Mouse (Mus musculus): ENCODE results near the gene Btf3l4. TPM values are rescaled to one million over a fixed set of nuclear protein-coding genes. Genes with fewer than 3 reads are reported as not detected.

Gene Btf3l4
- polyA plus RNA-seq, 1 experiment from 2014 or later = 138 TPM

- Histone ChIP-seq H3K4me2 (replicated peaks) (no peak overlapping the region), H3K36me3 (peaks cover 4% of the 10 kb centered on the region), H3K4me1 (no peaks in the 10 kb centered on the region), H3K4me3 (replicated peaks) (no peak overlapping the region), H3K27me3 (no peaks in the 10 kb centered on the region), H3K9me3 (replicated peaks) (no peaks in the 10 kb centered on the region), H3K27ac (replicated peaks) (no peak overlapping the region), H3K9ac (no peak overlapping the region)
- 60% methylated on average over 4 of the region's 4 CpGs for WGBS
- ATAC-seq (ENCODE audit: insufficient number of reproducible peaks, low FRiP score, low TSS enrichment, low read depth) = no peak
Measured at GRCm38 (mm10) chr4:108811142-108811541, 22.3 kb downstream of the Btf3l4 start.

GRCm38 (mm10) chr4:108803535-108803934, 29.9 kb downstream of the Btf3l4 start:
- Histone ChIP-seq H3K9ac (no peak overlapping the region), H3K4me3 (replicated peaks) (no peak overlapping the region), H3K27me3 (no peaks in the 10 kb centered on the region), H3K4me1 (no peaks in the 10 kb centered on the region), H3K9me3 (replicated peaks) (no peaks in the 10 kb centered on the region), H3K4me2 (replicated peaks) (no peak overlapping the region), H3K27ac (replicated peaks) (no peak overlapping the region), H3K36me3 (no peaks in the 10 kb centered on the region)
- 74% methylated on average over 2 of the region's 2 CpGs for WGBS
- ATAC-seq (ENCODE audit: insufficient number of reproducible peaks, low FRiP score, low TSS enrichment, low read depth) = no peak

GRCm38 (mm10) chr4:108798083-108798830, 35.2 kb downstream of the Btf3l4 start:
- 0 out of 2 replicates have a peak, but pooled peaks cover 6% of the 10 kb centered on the region for H3K4me1 ChIP-seq
- ATAC-seq (ENCODE audit: insufficient number of reproducible peaks, low FRiP score, low TSS enrichment, low read depth) = no peak
- H3K9me3 ChIP-seq (replicated peaks) = no peaks in the 10 kb centered on the region
- 45% methylated on average over 2 of the region's 2 CpGs for WGBS
- no peak overlapping the region for H3K9ac ChIP-seq
- no peak overlapping the region for H3K4me3 ChIP-seq (replicated peaks)
- no peaks in the 10 kb centered on the region for H3K36me3 ChIP-seq
- H3K27me3 ChIP-seq = no peaks in the 10 kb centered on the region
- no peak overlapping the region for H3K27ac ChIP-seq (replicated peaks)
- H3K4me2 ChIP-seq (replicated peaks) = no peak overlapping the region

- Histone ChIP-seq H3K36me3 (no peaks in the 10 kb centered on the region), H3K4me2 (replicated peaks) (no peak overlapping the region), H3K4me1 (0 out of 2 replicates have a peak, but pooled peaks cover 6% of the 10 kb centered on the region), H3K27me3 (no peaks in the 10 kb centered on the region), H3K9ac (no peak overlapping the region), H3K9me3 (replicated peaks) (no peaks in the 10 kb centered on the region), H3K27ac (replicated peaks) (no peak overlapping the region), H3K4me3 (replicated peaks) (no peak overlapping the region)
- no peak for ATAC-seq (ENCODE audit: insufficient number of reproducible peaks, low FRiP score, low TSS enrichment, low read depth)
- 30% methylated on average over 4 of the region's 4 CpGs for WGBS
Measured at GRCm38 (mm10) chr4:108796701-108797100, 36.7 kb downstream of the Btf3l4 start.

- no peak for ATAC-seq (ENCODE audit: insufficient number of reproducible peaks, low FRiP score, low TSS enrichment, low read depth)
Measured at GRCm38 (mm10) chr4:108793941-108794340, 39.5 kb downstream of the Btf3l4 start.

GRCm38 (mm10) chr4:108790507-108790906, 42.9 kb downstream of the Btf3l4 start:
- 68% methylated on average over 1 of the region's 1 CpGs for WGBS
- no peak overlapping the region for H3K4me3 ChIP-seq (replicated peaks)
- H3K9me3 ChIP-seq (replicated peaks) = no peaks in the 10 kb centered on the region
- no peak overlapping the region for H3K27ac ChIP-seq (replicated peaks)
- ATAC-seq (ENCODE audit: insufficient number of reproducible peaks, low FRiP score, low TSS enrichment, low read depth) = no peak
- no peak overlapping the region for H3K4me2 ChIP-seq (replicated peaks)
- no peak overlapping the region for H3K9ac ChIP-seq
- no peaks in the 10 kb centered on the region for H3K36me3 ChIP-seq
- H3K4me1 ChIP-seq = no peaks in the 10 kb centered on the region
- no peaks in the 10 kb centered on the region for H3K27me3 ChIP-seq

More at GRCm38 (mm10) chr4:108793941-108794340, 39.5 kb downstream of the Btf3l4 start:
- Histone ChIP-seq H3K4me1 (0 out of 2 replicates have a peak, but pooled peaks cover 6% of the 10 kb centered on the region), H3K9ac (no peak overlapping the region), H3K27me3 (no peaks in the 10 kb centered on the region), H3K4me2 (replicated peaks) (no peak overlapping the region), H3K27ac (replicated peaks) (no peak overlapping the region), H3K36me3 (no peaks in the 10 kb centered on the region), H3K4me3 (replicated peaks) (no peak overlapping the region), H3K9me3 (replicated peaks) (no peaks in the 10 kb centered on the region)
- WGBS = 29% methylated on average over 1 of the region's 1 CpGs

- H3K9ac ChIP-seq = no peak overlapping the region
- 63% methylated on average over 6 of the region's 6 CpGs for WGBS
Measured at GRCm38 (mm10) chr4:108789258-108789936, 44.0 kb downstream of the Btf3l4 start.

GRCm38 (mm10) chr4:108782421-108783085, 50.9 kb downstream of the Btf3l4 start:
- Histone ChIP-seq H3K9me3 (replicated peaks) (no peaks in the 10 kb centered on the region), H3K4me3 (replicated peaks) (no peak overlapping the region), H3K27ac (replicated peaks) (peak overlapping the region; percentile 25; the same call in 1 of the 2 replicates), H3K36me3 (no peaks in the 10 kb centered on the region), H3K4me1 (no peaks in the 10 kb centered on the region), H3K9ac (no peak overlapping the region), H3K4me2 (replicated peaks) (no peak overlapping the region), H3K27me3 (no peaks in the 10 kb centered on the region)
- WGBS = 33% methylated on average over 8 of the region's 8 CpGs
- no peak for ATAC-seq (ENCODE audit: insufficient number of reproducible peaks, low FRiP score, low TSS enrichment, low read depth)

More at GRCm38 (mm10) chr4:108789258-108789936, 44.0 kb downstream of the Btf3l4 start:
- no peaks in the 10 kb centered on the region for H3K36me3 ChIP-seq
- no peak overlapping the region for H3K4me3 ChIP-seq (replicated peaks)
- no peaks in the 10 kb centered on the region for H3K4me1 ChIP-seq
- no peaks in the 10 kb centered on the region for H3K27me3 ChIP-seq
- no peak overlapping the region for H3K27ac ChIP-seq (replicated peaks)
- no peak for ATAC-seq (ENCODE audit: insufficient number of reproducible peaks, low FRiP score, low TSS enrichment, low read depth)
- H3K9me3 ChIP-seq (replicated peaks) = no peaks in the 10 kb centered on the region
- no peak overlapping the region for H3K4me2 ChIP-seq (replicated peaks)

- Histone ChIP-seq H3K4me2 (replicated peaks) (peak overlapping the region; percentile 72), H3K9me3 (replicated peaks) (no peaks in the 10 kb centered on the region), H3K27me3 (no peaks in the 10 kb centered on the region), H3K36me3 (no peaks in the 10 kb centered on the region), H3K9ac (no peak overlapping the region), H3K27ac (replicated peaks) (no peak overlapping the region), H3K4me1 (no peaks in the 10 kb centered on the region), H3K4me3 (replicated peaks) (peak overlapping the region; percentile 91)
- WGBS = 51% methylated on average over 3 of the region's 3 CpGs
- no peak for ATAC-seq (ENCODE audit: insufficient number of reproducible peaks, low FRiP score, low TSS enrichment, low read depth)
Measured at GRCm38 (mm10) chr4:108781596-108781995, 51.8 kb downstream of the Btf3l4 start.

- Histone ChIP-seq H3K4me1 (no peaks in the 10 kb centered on the region), H3K27me3 (no peaks in the 10 kb centered on the region), H3K4me2 (replicated peaks) (peak overlapping the region; percentile 72), H3K36me3 (no peaks in the 10 kb centered on the region), H3K4me3 (replicated peaks) (peak overlapping the region; percentile 91), H3K9me3 (replicated peaks) (no peaks in the 10 kb centered on the region), H3K9ac (peak overlapping the region; percentile 97), H3K27ac (replicated peaks) (peak overlapping the region; percentile 97)
- ATAC-seq (ENCODE audit: insufficient number of reproducible peaks, low FRiP score, low TSS enrichment, low read depth) = no peak
- 1% methylated on average over 15 of the region's 20 CpGs for WGBS
Measured at GRCm38 (mm10) chr4:108780864-108781205, 52.6 kb downstream of the Btf3l4 start.
